Mouse (Mus musculus) intestine, postnatal 0 days (tissue): ENCODE data around the gene 1700020A23Rik. TPM values are rescaled to one million over a fixed set of nuclear protein-coding genes. Genes with fewer than 3 reads are reported as not detected.

Experiments used
- ATAC-seq: fragments of 200-750 bp; cut with Nextera tagmentation; 2 replicates; pipeline ENCODE4 v1.8.0; 2017; ENCODE audit warnings: mild to moderate bottlenecking, moderate TSS enrichment, moderate library complexity
- H3K27ac ChIP-seq: fragments of 300-500 bp; sonication (generic); 2 replicates; pipeline ENCODE4 v1.5.1; 2014; ENCODE audit warnings: mild to moderate bottlenecking, low read depth, low read length, moderate library complexity
- H3K27me3 ChIP-seq: fragments of 300-500 bp; sonication (generic); replicated peaks from 2 replicates; pipeline ENCODE4 v1.6.1; 2014; ENCODE audit warnings: low read length, mixed read lengths; ENCODE audit not compliant: control insufficient read depth, insufficient read depth
- H3K36me3 ChIP-seq: fragments of 300-500 bp; sonication (generic); 2 replicates; pipeline ENCODE4 v1.6.1; 2014; ENCODE audit warnings: mild to moderate bottlenecking, moderate library complexity; ENCODE audit not compliant: control insufficient read depth, insufficient read depth
- H3K4me1 ChIP-seq: fragments of 300-500 bp; sonication (generic); replicated peaks from 2 replicates; pipeline ENCODE4 v1.6.1; 2014; ENCODE audit warnings: antibody characterized with exemption, low read length, mixed read lengths; ENCODE audit not compliant: control insufficient read depth, insufficient read depth
- H3K4me2 ChIP-seq: fragments of 300-500 bp; sonication (generic); replicated peaks from 2 replicates; pipeline ENCODE4 v1.6.1; 2014; ENCODE audit warnings: low read depth, mild to moderate bottlenecking, moderate library complexity
- H3K4me3 ChIP-seq: fragments of 300-500 bp; sonication (generic); 2 replicates; pipeline ENCODE4 v1.5.1; 2014; ENCODE audit warnings: low read depth, low read length
- H3K9ac ChIP-seq: fragments of 300-500 bp; sonication (generic); 2 replicates; pipeline ENCODE4 v1.6.1; 2014; ENCODE audit warnings: mild to moderate bottlenecking, low read depth, low read length
- H3K9me3 ChIP-seq: fragments of 300-500 bp; sonication (generic); 2 replicates; pipeline ENCODE4 v1.6.1; 2016; ENCODE audit warnings: mixed run types; ENCODE audit not compliant: control insufficient read depth
- CTCF ChIP-seq: sonication (generic); IDR thresholded peaks from 2 replicates; pipeline ENCODE4 v1.5.1; 2016; ENCODE audit warnings: low read depth, mild to moderate bottlenecking, control low read depth, antibody characterized with exemption, moderate library complexity
- WGBS: fragments of 180-500 bp; shearing (Covaris S2); extraction: QIAGEN DNeasy Blood & Tissue Kit; methylation state at CpG from one replicate; pipeline ENCODE4 v1.1.7; 2014; 5-methylcytosine and 5-hydroxymethylcytosine counted together
- polyA plus RNA-seq: library from polyadenylated mRNA; unstranded; fragments of >200 nt; fragmentation: Nextera tagmentation; extraction: Ambion mirVana; gene quantifications from 2 replicates; pipeline ENCODE4 v1.2.1, GENCODE M21; 2015

Gene 1700020A23Rik
- polyA plus RNA-seq, 1 experiment from 2014 or later: not detected

- no peak for TF ChIP-seq CTCF
- Histone ChIP-seq H3K4me3 (no peak overlapping the region), H3K27ac (no peak overlapping the region), H3K4me1 (no peaks in the 10 kb centered on the region; the same call in 1 of the 2 replicates), H3K9ac (no peak overlapping the region), H3K4me2 (no peak overlapping the region), H3K36me3 (no peaks in the 10 kb centered on the region; the same call in 1 of the 2 replicates), H3K27me3 (peaks cover under 1% of the 10 kb centered on the region; the same call in 1 of the 2 replicates), H3K9me3 (no peaks in the 10 kb centered on the region)
- 91% methylated on average over 3 of the region's 3 CpGs for WGBS
- ATAC-seq: no peak
These were observed 12.2 kb upstream of the 1700020A23Rik start for GRCm38 (mm10) chr2:130392836-130393235.

- Histone ChIP-seq H3K9ac (no peak overlapping the region), H3K27me3 (peaks cover 8% of the 10 kb centered on the region; the same call in 1 of the 2 replicates), H3K4me1 (no peaks in the 10 kb centered on the region; the same call in 1 of the 2 replicates), H3K4me2 (no peak overlapping the region), H3K36me3 (no peaks in the 10 kb centered on the region; the same call in 1 of the 2 replicates), H3K27ac (no peak overlapping the region), H3K9me3 (no peaks in the 10 kb centered on the region), H3K4me3 (no peak overlapping the region)
- TF ChIP-seq CTCF: no peak
- no peak for ATAC-seq
- WGBS: 94% methylated on average over 11 of the region's 11 CpGs
These were observed 9.4 kb upstream of the 1700020A23Rik start for GRCm38 (mm10) chr2:130395696-130396095.

- no peak within 1 kb of the TSS for H3K27ac ChIP-seq
- no peaks in the 10 kb centered on the region for H3K9me3 ChIP-seq
- H3K4me3 ChIP-seq: peak within 1 kb of the TSS; percentile 48
These were observed 7.7 kb upstream of the 1700020A23Rik start, which contains the start of gene Cpxm1 for GRCm38 (mm10) chr2:130397186-130397985. Cpxm1 (minus strand) TSS chr2:130397574.

GRCm38 (mm10) chr2:130398091-130398490 is 7.0 kb upstream of the 1700020A23Rik start:
- ATAC-seq: no peak
- 26% methylated on average over 10 of the region's 14 CpGs for WGBS

More at GRCm38 (mm10) chr2:130397186-130397985, 7.7 kb upstream of the 1700020A23Rik start, which contains the start of gene Cpxm1:
- H3K27me3 ChIP-seq: peaks cover 8% of the 10 kb centered on the region; the same call in 1 of the 2 replicates
- under 1% methylated on average over 46 of the region's 53 CpGs for WGBS
- H3K36me3 ChIP-seq: no peaks in the 10 kb centered on the region; the same call in 1 of the 2 replicates
- no peak for ATAC-seq
- H3K9ac ChIP-seq: peak within 1 kb of the TSS; percentile 26
- no peak for TF ChIP-seq CTCF
- no peaks in the 10 kb centered on the region; the same call in 1 of the 2 replicates for H3K4me1 ChIP-seq
- H3K4me2 ChIP-seq: peak within 1 kb of the TSS; percentile 76

GRCm38 (mm10) chr2:130400046-130400445 is 5.0 kb upstream of the 1700020A23Rik start:
- TF ChIP-seq CTCF: no peak
- Histone ChIP-seq H3K27ac (no peak overlapping the region), H3K4me3 (no peak overlapping the region), H3K36me3 (no peaks in the 10 kb centered on the region), H3K9me3 (no peaks in the 10 kb centered on the region), H3K27me3 (peaks cover 8% of the 10 kb centered on the region; the same call in 1 of the 2 replicates), H3K4me1 (no peaks in the 10 kb centered on the region; the same call in 1 of the 2 replicates), H3K4me2 (no peak overlapping the region), H3K9ac (no peak overlapping the region)
- 83% methylated on average over 1 of the region's 1 CpGs for WGBS
- ATAC-seq: no peak

More at GRCm38 (mm10) chr2:130398091-130398490, 7.0 kb upstream of the 1700020A23Rik start:
- TF ChIP-seq CTCF: no peak
- H3K9ac ChIP-seq: no peak overlapping the region
- peak overlapping the region; percentile 48; the same call in 1 of the 2 replicates for H3K4me3 ChIP-seq
- no peaks in the 10 kb centered on the region; the same call in 1 of the 2 replicates for H3K4me1 ChIP-seq
- H3K27ac ChIP-seq: no peak overlapping the region
- peaks cover 8% of the 10 kb centered on the region; the same call in 1 of the 2 replicates for H3K27me3 ChIP-seq
- no peaks in the 10 kb centered on the region; the same call in 1 of the 2 replicates for H3K36me3 ChIP-seq
- H3K9me3 ChIP-seq: no peaks in the 10 kb centered on the region
- H3K4me2 ChIP-seq: peak overlapping the region; percentile 76

- Histone ChIP-seq H3K4me3 (no peak overlapping the region), H3K9me3 (no peaks in the 10 kb centered on the region), H3K4me2 (no peak overlapping the region), H3K27me3 (peaks cover 8% of the 10 kb centered on the region; the same call in 1 of the 2 replicates), H3K36me3 (no peaks in the 10 kb centered on the region), H3K9ac (no peak overlapping the region), H3K27ac (no peak overlapping the region), H3K4me1 (no peaks in the 10 kb centered on the region; the same call in 1 of the 2 replicates)
- WGBS: 73% methylated on average over 4 of the region's 4 CpGs
- TF ChIP-seq CTCF: no peak
- no peak for ATAC-seq
These were observed 3.2 kb upstream of the 1700020A23Rik start for GRCm38 (mm10) chr2:130401891-130402290.
